Comparison of ENCODE assay signal across 18 mouse cellular contexts in genomic region chr1:14460811-14461210, GRCm38 (mm10).
"Had no signal": no experiment of that assay in that cellular context is flagged by ENCODE, and none has a peak within 500 bp of the region (broad histone marks: within the 10 kb centered on the region; RNA-seq: fewer than 3 reads in every experiment).

No protein-coding gene starts in this region.

- H3K4me3 ChIP-seq: limb, embryonic 13.5 days; liver, embryonic 13.5 days; neural tube, embryonic 12.5 days; neural tube, embryonic 15.5 days; stomach, embryonic 15.5 days had no signal

- H3K27ac ChIP-seq: limb, embryonic 13.5 days; liver, embryonic 13.5 days; neural tube, embryonic 12.5 days; neural tube, embryonic 15.5 days; stomach, embryonic 15.5 days had no signal

- H3K9ac ChIP-seq: limb, embryonic 13.5 days; liver, embryonic 13.5 days; neural tube, embryonic 12.5 days; neural tube, embryonic 15.5 days; stomach, embryonic 15.5 days had no signal

- H3K4me2 ChIP-seq: limb, embryonic 13.5 days; liver, embryonic 13.5 days; midbrain, embryonic 11.5 days; neural tube, embryonic 12.5 days; neural tube, embryonic 15.5 days; stomach, embryonic 15.5 days had no signal

- H3K9me3 ChIP-seq: limb, embryonic 13.5 days; liver, embryonic 13.5 days; neural tube, embryonic 12.5 days; neural tube, embryonic 15.5 days; stomach, embryonic 15.5 days had no signal

- DNase-seq: kidney, adult 9 months; kidney, postnatal 14 days; kidney, postnatal 4 days; left cerebral cortex, postnatal 4 days; liver, embryonic 13.5 days; lung, adult 2 months; lung, postnatal 14 days; lung, postnatal 4 days; midbrain, embryonic 14.5 days; right cerebral cortex, adult 18-20 months; right cerebral cortex, postnatal 14 days; right cerebral cortex, postnatal 4 days; thymus, postnatal 36 days had no signal

- H3K27me3 ChIP-seq: limb, embryonic 13.5 days; liver, embryonic 13.5 days; neural tube, embryonic 12.5 days; neural tube, embryonic 15.5 days; stomach, embryonic 15.5 days had no signal

- H3K4me1 ChIP-seq: liver, embryonic 13.5 days; neural tube, embryonic 15.5 days had no signal

- H3K36me3 ChIP-seq: limb, embryonic 13.5 days; liver, embryonic 13.5 days; neural tube, embryonic 12.5 days; neural tube, embryonic 15.5 days; stomach, embryonic 15.5 days had no signal
